Mouse (Mus musculus) G1E (cell line): ENCODE data around the gene Tbx21.

Source experiments
- CTCF ChIP-seq: IDR thresholded peaks from 2 replicates; pipeline ENCODE4 v1.5.1; 2012; ENCODE audit warnings: low read depth, low read length, inconsistent platforms, mixed read lengths
- GATA1 ChIP-seq: IDR thresholded peaks from 2 replicates; pipeline ENCODE4 v1.6.1; 2012; ENCODE audit warnings: borderline replicate concordance, low read length, inconsistent platforms, mixed read lengths
- GATA2 ChIP-seq: IDR thresholded peaks from 2 replicates; pipeline ENCODE4 v1.6.1; 2012; ENCODE audit warnings: low read depth, low read length, inconsistent platforms, borderline replicate concordance
- POLR2AphosphoS5 ChIP-seq: IDR thresholded peaks from 2 replicates; pipeline ENCODE4 v1.6.1; 2012; ENCODE audit warnings: low read depth, low read length, inconsistent platforms; ENCODE audit not compliant: insufficient replicate concordance
- TAL1 ChIP-seq: conservative IDR thresholded peaks from 2 replicates; pipeline ENCODE4 v1.6.1; 2012; ENCODE audit warnings: low read depth, low read length, inconsistent platforms, mixed read lengths

GRCm38 (mm10) chr11:97080291-97080690, 34.8 kb downstream of the Tbx21 start:
- TF ChIP-seq CTCF (no peak), GATA1 (no peak), POLR2AphosphoS5 (no peak), TAL1 (no peak), GATA2 (no peak)
